Mouse (Mus musculus): Measurements from ENCODE around the gene Olfr888. TPM values are rescaled to one million over a fixed set of nuclear protein-coding genes. Genes with fewer than 3 reads are reported as not detected.

Gene Olfr888
- polyA plus RNA-seq (2016; fragmentation: Nextera tagmentation; extraction: Ambion mirVana) = not detected in 2 replicates

DNA sequence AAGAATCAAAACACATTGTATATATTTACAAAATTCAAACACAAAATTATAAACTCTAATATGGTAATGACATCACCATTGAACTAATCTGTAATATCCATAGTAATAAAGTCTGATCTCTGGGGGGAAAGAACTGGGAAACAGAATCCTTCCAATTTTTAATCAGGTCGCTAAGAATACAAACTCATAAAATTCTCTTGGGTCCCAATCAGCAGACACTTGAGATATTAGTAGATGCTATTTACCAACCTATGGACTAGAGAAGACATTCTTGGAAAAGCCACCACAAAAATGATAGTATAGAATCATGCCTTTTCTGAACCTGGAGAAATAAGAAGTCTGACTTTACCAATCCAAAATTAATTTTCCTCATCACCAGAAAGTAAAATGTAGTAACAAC is at the start of gene Olfr888:
TSS of gene Olfr888 (plus strand) at position 301 of the 400 bp plus-strand sequence.
- H3K36me3 ChIP-seq = no peaks in the 10 kb centered on the region
- DNase-seq (ENCODE audit: low spot score) = no peak
- no peak within 1 kb of the TSS for H3K4me3 ChIP-seq
- no peaks in the 10 kb centered on the region for H3K4me1 ChIP-seq
- H3K27me3 ChIP-seq (ENCODE audit: low read depth, poor library complexity, severe bottlenecking) = no peaks in the 10 kb centered on the region
- no peaks in the 10 kb centered on the region for H3K9me3 ChIP-seq (replicated peaks)
- WGBS = 85% methylated on average over 1 of the region's 1 CpGs
- no peak within 1 kb of the TSS for H3K27ac ChIP-seq

DNA sequence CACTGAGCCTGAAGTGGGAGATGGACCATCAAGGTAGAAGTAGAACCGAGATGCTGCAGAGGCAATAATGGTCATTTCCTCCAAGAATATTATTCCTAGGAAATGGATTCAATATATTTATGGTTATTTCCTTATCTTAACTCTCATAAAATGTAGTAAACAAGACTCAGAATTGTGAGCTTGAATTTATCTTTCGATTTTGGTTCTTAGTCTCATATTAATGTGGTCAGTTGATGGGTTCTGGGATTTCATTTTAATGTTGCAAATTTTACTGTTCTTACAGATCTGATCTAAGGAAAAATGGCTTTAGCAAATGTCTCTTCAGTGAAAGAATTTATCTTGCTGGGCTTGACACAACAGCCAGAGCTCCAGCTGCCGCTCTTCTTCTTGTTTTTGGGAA is 46.9 kb upstream of the Olfr888 start, which contains the start of gene Olfr885:
TSS of gene Olfr885 (plus strand) at position 301 of the 400 bp plus-strand sequence.
- no peaks in the 10 kb centered on the region for H3K4me1 ChIP-seq
- WGBS = 90% methylated on average over 3 of the region's 3 CpGs

GRCm38 (mm10) chr9:38083772-38084171 is 24.2 kb upstream of the Olfr888 start, which contains the start of gene Olfr887:
Gene Olfr887 (plus strand): TSS chr9:38084072.
- Histone ChIP-seq H3K4me1 (no peaks in the 10 kb centered on the region), H3K27me3 (ENCODE audit: low read depth, poor library complexity, severe bottlenecking) (no peaks in the 10 kb centered on the region), H3K9me3 (replicated peaks) (no peaks in the 10 kb centered on the region), H3K36me3 (no peaks in the 10 kb centered on the region), H3K27ac (no peak within 1 kb of the TSS), H3K4me3 (no peak within 1 kb of the TSS)
- no peak for DNase-seq (ENCODE audit: low spot score)
- 94% methylated on average over 1 of the region's 1 CpGs for WGBS

More for the DNA sequence above, 46.9 kb upstream of the Olfr888 start, which contains the start of gene Olfr885:
- Histone ChIP-seq H3K9me3 (replicated peaks) (no peaks in the 10 kb centered on the region), H3K4me3 (no peak within 1 kb of the TSS), H3K36me3 (no peaks in the 10 kb centered on the region), H3K27ac (no peak within 1 kb of the TSS), H3K27me3 (ENCODE audit: low read depth, poor library complexity, severe bottlenecking) (no peaks in the 10 kb centered on the region)
- no peak for DNase-seq (ENCODE audit: low spot score)

DNA sequence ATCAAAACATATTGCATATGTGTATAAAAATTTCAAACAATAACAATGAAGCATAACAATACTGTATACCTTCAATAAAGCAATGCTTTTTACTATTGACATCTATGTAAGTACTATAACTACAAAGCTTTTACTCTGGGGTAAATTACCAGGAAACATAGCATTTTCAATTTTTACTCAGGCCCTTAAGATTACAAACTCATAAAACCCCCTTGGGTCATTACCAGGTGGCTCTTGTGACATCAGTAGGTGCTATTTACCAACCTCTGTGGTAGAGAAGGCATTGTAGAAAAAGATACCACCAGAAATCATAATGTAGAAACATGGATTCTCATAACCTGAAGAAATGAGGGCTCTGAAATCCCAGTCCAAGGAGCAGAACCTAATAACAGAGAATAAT is 7.0 kb downstream of the Olfr888 start, which contains the start of gene Olfr889:
TSS of gene Olfr889 (plus strand) at position 301 of the 400 bp plus-strand sequence.
- Histone ChIP-seq H3K4me1 (no peaks in the 10 kb centered on the region), H3K36me3 (no peaks in the 10 kb centered on the region), H3K27ac (no peak within 1 kb of the TSS), H3K9me3 (replicated peaks) (no peaks in the 10 kb centered on the region), H3K27me3 (ENCODE audit: low read depth, poor library complexity, severe bottlenecking) (no peaks in the 10 kb centered on the region), H3K4me3 (no peak within 1 kb of the TSS)
- DNase-seq (ENCODE audit: low spot score) = no peak

DNA sequence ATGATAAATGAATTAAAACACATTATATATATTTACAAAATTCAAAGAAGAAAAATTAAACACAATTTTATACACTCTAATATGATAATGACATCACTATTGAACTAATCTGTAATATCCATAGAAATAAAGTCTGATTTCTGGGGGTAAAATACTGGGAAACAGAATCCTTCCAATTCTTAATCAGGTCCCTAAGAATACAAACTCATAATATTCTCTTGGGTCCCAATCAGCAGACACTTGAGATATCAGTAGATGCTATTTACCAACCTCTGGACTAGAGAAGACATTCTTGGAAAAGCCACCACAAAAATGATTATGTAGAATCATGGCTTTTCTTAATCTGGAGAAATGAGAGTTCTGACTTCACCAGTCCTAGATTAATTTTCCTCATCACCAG is 34.3 kb downstream of the Olfr888 start, which contains the start of gene Olfr890:
TSS of gene Olfr890 (plus strand) at position 301 of the 400 bp plus-strand sequence.
- no peak for DNase-seq (ENCODE audit: low spot score)
- H3K4me3 ChIP-seq = no peak within 1 kb of the TSS
- H3K4me1 ChIP-seq = no peaks in the 10 kb centered on the region
- no peaks in the 10 kb centered on the region for H3K27me3 ChIP-seq (ENCODE audit: low read depth, poor library complexity, severe bottlenecking)
- no peak within 1 kb of the TSS for H3K27ac ChIP-seq
- H3K36me3 ChIP-seq = no peaks in the 10 kb centered on the region
- no peaks in the 10 kb centered on the region for H3K9me3 ChIP-seq (replicated peaks)

Other genes starting within 250 kb of the Olfr888 start
- not detected in 2 replicates for gene Olfr145, start 211.4 kb upstream of the Olfr888 start, polyA plus RNA-seq (2016; fragmentation: Nextera tagmentation; extraction: Ambion mirVana)
- gene Olfr878, start 190.3 kb upstream of the Olfr888 start, polyA plus RNA-seq (2016; fragmentation: Nextera tagmentation; extraction: Ambion mirVana) = not detected in 2 replicates
- not detected in 2 replicates for gene Olfr881, start 116.3 kb upstream of the Olfr888 start, polyA plus RNA-seq (2016; fragmentation: Nextera tagmentation; extraction: Ambion mirVana)
- gene Olfr883, start 82.3 kb upstream of the Olfr888 start, polyA plus RNA-seq (2016; fragmentation: Nextera tagmentation; extraction: Ambion mirVana) = not detected in 2 replicates
- gene Olfr884, start 61.6 kb upstream of the Olfr888 start, polyA plus RNA-seq (2016; fragmentation: Nextera tagmentation; extraction: Ambion mirVana) = not detected in 2 replicates
- gene Olfr885, start 46.8 kb upstream of the Olfr888 start, polyA plus RNA-seq (2016; fragmentation: Nextera tagmentation; extraction: Ambion mirVana) = not detected in 2 replicates
- not detected in 2 replicates for gene Olfr887, start 24.1 kb upstream of the Olfr888 start, polyA plus RNA-seq (2016; fragmentation: Nextera tagmentation; extraction: Ambion mirVana)
- gene Olfr889, start 7.1 kb downstream of the Olfr888 start, polyA plus RNA-seq (2016; fragmentation: Nextera tagmentation; extraction: Ambion mirVana) = 0.05 and 0.16 TPM in 2 replicates
- not detected in 2 replicates for gene Olfr890, start 34.4 kb downstream of the Olfr888 start, polyA plus RNA-seq (2016; fragmentation: Nextera tagmentation; extraction: Ambion mirVana)
- not detected in 2 replicates for gene Olfr891, start 72.7 kb downstream of the Olfr888 start, polyA plus RNA-seq (2016; fragmentation: Nextera tagmentation; extraction: Ambion mirVana)
- not detected in 2 replicates for gene Olfr893, start 100.2 kb downstream of the Olfr888 start, polyA plus RNA-seq (2016; fragmentation: Nextera tagmentation; extraction: Ambion mirVana)
- gene Olfr894, start 109.9 kb downstream of the Olfr888 start, polyA plus RNA-seq (2016; fragmentation: Nextera tagmentation; extraction: Ambion mirVana) = not detected in 2 replicates
- not detected in 2 replicates for gene Olfr143, start 144.6 kb downstream of the Olfr888 start, polyA plus RNA-seq (2016; fragmentation: Nextera tagmentation; extraction: Ambion mirVana)
- gene Olfr895, start 159.7 kb downstream of the Olfr888 start, polyA plus RNA-seq (2016; fragmentation: Nextera tagmentation; extraction: Ambion mirVana) = not detected in 2 replicates
- gene Olfr896-ps1, start 183.0 kb downstream of the Olfr888 start, polyA plus RNA-seq (2016; fragmentation: Nextera tagmentation; extraction: Ambion mirVana) = not detected in 2 replicates
- not detected in 2 replicates for gene Olfr25, start 220.9 kb downstream of the Olfr888 start, polyA plus RNA-seq (2016; fragmentation: Nextera tagmentation; extraction: Ambion mirVana)
- not detected in 2 replicates for gene Olfr898, start 240.3 kb downstream of the Olfr888 start, polyA plus RNA-seq (2016; fragmentation: Nextera tagmentation; extraction: Ambion mirVana)